Mouse (Mus musculus): Measurements from ENCODE around the gene Klk4.

- TF ChIP-seq CTCF (IDR thresholded peaks at IDR 0.05) (no peak), EP300 (IDR thresholded peaks at IDR 0.05) (no peak)
Measured at GRCm38 (mm10) chr7:43876444-43876843, 4.5 kb upstream of the Klk4 start.

All from lung, postnatal 0 days (tissue).